Mouse (Mus musculus): ENCODE results near the gene Eif2b4. TPM values are rescaled to one million over a fixed set of nuclear protein-coding genes. Genes with fewer than 3 reads are reported as not detected.

The Eif2b4 gene
- total RNA-seq, 2 experiments from 2014 or later, result 54.9 to 69.8 TPM

GRCm38 (mm10) chr5:31179301-31179765, 13.9 kb downstream of the Eif2b4 start:
- DNase-seq (ENCODE audit: low spot score in 2 of 2), result peak in 1 of 2 experiments; percentile 17

GRCm38 (mm10) chr5:31168630-31169029, 24.6 kb downstream of the Eif2b4 start:
- no peak for DNase-seq (ENCODE audit: low spot score in 2 of 2)

DNA sequence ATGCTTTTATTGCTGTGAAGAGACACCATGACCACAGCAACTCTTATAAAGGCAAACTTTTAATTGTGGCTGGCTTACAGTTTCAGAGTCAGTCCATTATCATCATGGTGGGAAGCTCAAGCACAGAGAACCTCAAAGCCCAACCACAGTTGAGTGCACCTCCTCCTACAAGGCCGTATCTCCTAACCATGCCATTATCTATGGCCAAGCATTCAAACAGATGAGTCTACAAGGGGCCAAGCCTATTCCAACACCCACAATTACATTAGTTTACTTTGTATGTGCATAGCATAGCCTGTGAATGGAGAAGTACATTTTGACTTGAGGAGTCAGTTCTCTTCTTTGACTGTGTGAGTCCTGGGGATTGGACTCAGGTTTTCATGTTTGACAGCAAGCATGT, 28.4 kb downstream of the Eif2b4 start:
- no peak for DNase-seq (ENCODE audit: low spot score in 2 of 2)

DNA sequence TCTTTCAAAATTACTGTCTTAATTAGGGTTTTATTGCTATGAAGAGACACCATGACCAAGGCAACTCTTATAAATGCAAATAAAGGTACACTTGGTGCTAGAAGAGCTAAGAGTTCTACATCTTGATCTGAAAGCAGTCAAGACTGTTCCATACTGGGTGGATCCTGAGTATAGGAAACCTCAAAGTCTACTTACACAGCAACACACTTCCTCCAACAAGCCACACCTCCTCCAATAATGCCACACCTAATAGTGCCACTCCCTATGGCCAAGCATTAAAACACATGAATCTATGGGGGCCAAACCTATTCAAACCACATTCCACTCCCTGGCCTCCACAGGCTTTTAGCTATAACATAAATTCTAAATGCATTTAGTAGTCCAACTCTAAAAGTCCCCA, 30.8 kb downstream of the Eif2b4 start:
- DNase-seq (ENCODE audit: low spot score in 2 of 2), result no peak

DNA sequence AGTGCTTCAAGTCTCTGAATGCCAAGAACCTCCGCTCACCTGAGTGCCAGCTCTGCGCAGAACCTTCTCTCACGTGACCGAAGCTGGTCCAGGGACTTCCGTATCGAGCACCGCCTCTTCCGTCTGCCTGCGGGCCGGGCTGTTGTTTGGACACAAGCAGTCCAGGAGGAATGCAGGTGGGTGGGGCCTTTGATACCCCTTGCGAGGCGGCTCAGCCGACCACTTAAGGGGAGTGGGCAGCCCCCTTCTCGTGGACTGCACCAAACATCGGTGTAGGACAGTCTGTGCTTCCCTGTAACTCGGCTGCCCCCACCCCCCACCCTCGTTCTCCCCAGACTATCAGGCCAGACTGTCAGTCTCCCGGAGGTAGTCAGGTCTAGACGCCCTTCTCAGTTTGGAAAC, 39.1 kb downstream of the Eif2b4 start, which contains the start of gene Mpv17:
TSS of gene Mpv17 (minus strand) at position 100 of the 402 bp plus-strand sequence.
- DNase-seq (ENCODE audit: low spot score in 2 of 2), result peak; percentile 72 to 76

DNA sequence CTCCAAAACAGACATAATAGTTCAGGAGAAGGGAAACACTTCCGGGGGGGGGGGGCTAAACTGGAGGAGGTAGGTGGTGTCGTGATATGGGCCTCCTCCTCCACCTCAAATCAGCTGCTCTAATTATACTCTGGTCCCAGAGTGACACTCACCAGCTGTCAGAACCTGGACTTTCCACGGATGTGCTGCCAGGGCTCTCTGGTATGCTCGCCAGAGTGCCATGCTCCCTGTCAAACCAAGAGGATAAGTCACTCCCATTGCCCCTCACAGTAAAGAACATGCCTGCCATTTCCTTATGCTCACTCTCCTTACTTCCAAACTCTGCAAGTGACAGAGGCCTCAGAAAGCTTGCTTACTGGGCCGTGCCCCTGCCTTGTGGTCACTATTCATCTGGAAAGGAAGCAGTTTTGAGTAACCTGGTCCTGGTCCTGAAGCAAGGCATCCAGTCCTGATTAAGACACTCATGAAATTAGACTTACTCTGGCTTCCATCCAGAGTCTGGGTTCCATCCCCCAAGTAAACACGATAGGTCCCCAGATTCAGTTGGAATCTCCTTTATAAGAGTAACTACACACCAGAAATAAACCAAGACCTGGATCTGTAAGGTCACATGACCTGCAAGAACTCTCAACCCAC, 39.6 kb downstream of the Eif2b4 start:
- no peak for DNase-seq (ENCODE audit: low spot score in 2 of 2)

- peak in 1 of 2 experiments; percentile 12 for DNase-seq (ENCODE audit: low spot score in 2 of 2)
These were observed 41.5 kb downstream of the Eif2b4 start for GRCm38 (mm10) chr5:31151746-31152145.

DNA sequence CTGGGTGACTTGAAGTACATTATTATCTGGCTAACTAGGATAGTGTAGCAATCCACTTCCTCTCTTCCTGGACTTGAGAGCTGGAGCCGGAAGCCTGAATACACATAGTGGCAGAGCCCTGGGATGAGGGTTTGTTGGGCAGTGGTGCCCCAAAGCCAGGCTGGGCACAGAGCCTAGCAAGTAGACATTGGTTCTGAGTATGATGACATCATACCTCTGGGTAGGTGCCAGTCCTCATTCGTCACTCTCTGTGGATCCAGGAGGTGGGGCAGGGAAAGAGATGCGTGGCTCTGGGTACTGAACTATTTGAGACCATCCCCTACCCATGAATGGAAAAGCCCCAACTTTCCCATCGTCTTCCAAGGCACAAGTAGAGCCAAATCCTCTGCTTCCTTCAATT, 43.4 kb downstream of the Eif2b4 start:
- peak in 1 of 2 experiments; percentile 35 for DNase-seq (ENCODE audit: low spot score in 2 of 2)

- DNase-seq (ENCODE audit: low spot score in 2 of 2), result no peak
These were observed 54.2 kb downstream of the Eif2b4 start for GRCm38 (mm10) chr5:31138968-31139425.

DNA sequence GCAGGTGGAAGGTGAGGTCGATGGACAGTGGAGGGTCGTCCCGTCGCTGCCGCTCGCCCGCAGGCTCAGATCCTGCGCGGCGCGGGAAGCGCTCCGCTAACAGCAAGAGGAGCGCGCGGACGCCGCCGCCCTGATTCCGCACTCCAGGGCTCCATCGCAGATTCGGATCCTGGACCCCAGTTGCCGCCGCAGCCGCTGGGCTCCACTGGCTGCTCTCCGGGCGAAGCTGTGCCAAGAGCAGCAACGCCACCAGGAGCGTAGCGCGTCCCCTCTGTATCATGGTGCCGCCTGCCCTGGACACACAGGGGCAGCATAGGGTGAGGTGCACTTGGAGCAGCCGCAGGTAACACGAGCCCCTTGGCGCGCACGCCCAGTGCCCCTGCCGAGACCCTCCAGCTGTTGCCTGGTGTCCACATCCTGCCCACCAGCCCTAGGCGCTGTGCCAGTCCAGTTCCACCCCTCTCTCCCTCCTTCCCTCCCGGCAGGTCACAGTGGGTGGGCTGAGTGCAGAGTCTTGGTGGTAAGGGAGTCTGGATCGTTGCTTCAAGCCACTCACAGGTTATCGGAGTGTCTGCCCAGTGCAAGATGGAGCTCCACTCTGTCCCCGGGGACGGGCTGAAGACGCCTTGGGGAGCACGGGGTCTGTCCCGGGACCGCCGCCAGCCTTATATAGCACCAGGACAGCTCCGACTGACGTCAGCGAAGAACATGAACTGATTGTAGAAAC, 54.8 kb downstream of the Eif2b4 start, which contains the start of gene Ucn:
TSS of gene Ucn (minus strand) at position 589 of the 727 bp plus-strand sequence.
- no peak for DNase-seq (ENCODE audit: low spot score in 2 of 2)

DNA sequence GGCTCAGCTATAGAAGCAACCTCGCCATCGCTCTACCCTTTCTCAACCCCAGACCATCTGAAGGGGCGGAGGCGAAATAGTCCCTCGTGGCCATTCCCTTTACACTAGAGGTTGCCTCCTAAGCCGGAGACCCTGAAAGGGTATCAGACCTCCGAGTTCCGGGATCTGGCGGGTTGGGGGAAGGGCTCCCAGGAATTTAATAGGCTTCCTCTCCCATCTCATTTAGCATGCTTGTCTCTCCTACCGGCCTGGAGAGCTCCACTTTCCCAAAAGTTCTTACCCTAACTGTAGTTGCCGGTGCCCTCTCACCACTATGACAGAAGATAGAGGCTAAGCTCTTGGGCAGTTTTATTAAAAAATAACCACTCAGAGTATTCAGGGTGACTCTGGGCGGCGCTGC, 55.6 kb downstream of the Eif2b4 start:
- DNase-seq (ENCODE audit: low spot score in 2 of 2), result no peak

Other genes with a start within 250 kb of the Eif2b4 start
- 1 to 10 TPM; 1.0 to 1.9 TPM for gene Cgref1, start 247.8 kb downstream of the Eif2b4 start, total RNA-seq (2021)
- 100 to 1,000 TPM; 146 to 149 TPM for gene Preb, start 233.1 kb downstream of the Eif2b4 start, total RNA-seq (2021)
- 1 to 10 TPM; 1.3 to 2.4 TPM for gene Tcf23, start 224.8 kb downstream of the Eif2b4 start, total RNA-seq (2021)
- gene Atraid, start 145.1 kb downstream of the Eif2b4 start, total RNA-seq (2021), result 100 to 1,000 TPM; 104 to 109 TPM
- gene Slc5a6, start 144.5 kb downstream of the Eif2b4 start, total RNA-seq (2021), result 10 to 100 TPM; 31.6 to 33.1 TPM
- gene Cad, start 138.7 kb downstream of the Eif2b4 start, total RNA-seq (2021), result 10 to 100 TPM; 17.5 to 25.4 TPM
- not detected for gene Dnajc5g, start 87.1 kb downstream of the Eif2b4 start, total RNA-seq (2021)
- gene Slc30a3, start 85.2 kb downstream of the Eif2b4 start, total RNA-seq (2021), result not detected
- under 1 TPM in 1 of 2 experiments, not detected in 1; 0.35 TPM for gene Trim54, start 76.7 kb downstream of the Eif2b4 start, total RNA-seq (2021)
- not detected for gene Ucn, start 54.6 kb downstream of the Eif2b4 start, total RNA-seq (2021)
- gene Mpv17, start 39.2 kb downstream of the Eif2b4 start, total RNA-seq (2021), result 10 to 100 TPM; 59.1 to 61.5 TPM
- 1 to 10 TPM; 1.9 to 2.2 TPM for gene Gm29609, start 13.5 kb downstream of the Eif2b4 start, total RNA-seq (2021)
- gene Gtf3c2, start 13.3 kb downstream of the Eif2b4 start, total RNA-seq (2021), result 10 to 100 TPM; 43.8 to 55.2 TPM
- gene Snx17, start 203 bp downstream of the Eif2b4 start, total RNA-seq (2021), result 100 to 1,000 TPM; 103 to 108 TPM
- 10 to 100 TPM; 25.9 to 29.2 TPM for gene Zfp513, start 8.9 kb upstream of the Eif2b4 start, total RNA-seq (2021)
- gene Ppm1g, start 27.3 kb upstream of the Eif2b4 start, total RNA-seq (2021), result 100 to 1,000 TPM; 110 to 129 TPM
- gene Nrbp1, start 47.4 kb upstream of the Eif2b4 start, total RNA-seq (2021), result 10 to 100 TPM; 66.7 to 89.4 TPM
- gene Gm9970, start 47.8 kb upstream of the Eif2b4 start, total RNA-seq (2021), result under 1 TPM in 1 of 2 experiments, not detected in 1; 0.60 TPM
- gene Krtcap3, start 58.3 kb upstream of the Eif2b4 start, total RNA-seq (2021), result 1 to 10 TPM; 4.9 to 6.5 TPM
- 10 to 100 TPM; 34.9 to 37.9 TPM for gene Ift172, start 97.7 kb upstream of the Eif2b4 start, total RNA-seq (2021)
- gene Fndc4, start 102.7 kb upstream of the Eif2b4 start, total RNA-seq (2021), result 10 to 100 TPM in 1 of 2 experiments, 1 to 10 TPM in 1; 9.5 to 10.3 TPM
- gene Gckr, start 104.0 kb upstream of the Eif2b4 start, total RNA-seq (2021), result under 1 TPM; 0.22 to 0.36 TPM

All from adrenal gland, adult 18-20 months (tissue).